Mouse (Mus musculus) urinary bladder, postnatal 14 days (tissue): ENCODE data around the gene Cct2.
"Not testable (repeated sequence)": the region's sequence is repeated elsewhere in the genome, so short reads cannot be mapped to it uniquely, and the experiment has no call there.

ENCODE experiments used
- DNase-seq: peaks from one replicate; pipeline ENCODE4 v3.0.0; 2021; ENCODE audit warnings: low spot score

Gene Cct2

GRCm38 (mm10) chr10:117055668-117056067 lies 7.9 kb downstream of the Cct2 start:
- DNase-seq = no peak

DNA sequence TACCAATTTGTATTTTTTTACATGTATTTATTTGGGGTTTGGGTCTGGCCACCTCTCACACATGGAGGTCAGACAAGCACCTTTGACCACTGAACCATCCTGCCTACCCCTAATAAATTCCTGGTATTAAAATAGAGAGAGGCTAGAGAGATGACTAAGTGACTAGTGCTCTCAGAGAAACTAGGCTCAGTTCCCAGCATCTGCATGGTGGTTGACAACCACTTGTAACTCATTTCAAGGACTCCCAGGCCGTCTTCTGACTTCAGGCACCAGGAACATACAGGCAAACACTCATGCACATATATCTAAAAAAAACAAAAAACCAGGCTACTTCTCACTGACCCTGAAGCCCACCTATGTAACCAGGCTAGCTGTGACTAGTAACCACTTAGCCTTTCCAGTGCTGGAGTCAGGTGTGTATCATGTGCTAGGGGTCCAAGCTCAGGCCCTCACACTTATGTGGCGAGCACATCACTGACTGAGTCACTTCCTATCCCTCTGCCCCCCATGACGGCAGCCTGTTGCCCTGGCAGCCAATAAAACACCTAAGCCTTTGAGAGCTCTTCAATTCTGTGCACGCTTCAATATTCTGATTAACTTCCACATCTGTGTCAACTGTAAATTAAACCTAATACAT lies 13.5 kb downstream of the Cct2 start:
- DNase-seq = no peak

DNA sequence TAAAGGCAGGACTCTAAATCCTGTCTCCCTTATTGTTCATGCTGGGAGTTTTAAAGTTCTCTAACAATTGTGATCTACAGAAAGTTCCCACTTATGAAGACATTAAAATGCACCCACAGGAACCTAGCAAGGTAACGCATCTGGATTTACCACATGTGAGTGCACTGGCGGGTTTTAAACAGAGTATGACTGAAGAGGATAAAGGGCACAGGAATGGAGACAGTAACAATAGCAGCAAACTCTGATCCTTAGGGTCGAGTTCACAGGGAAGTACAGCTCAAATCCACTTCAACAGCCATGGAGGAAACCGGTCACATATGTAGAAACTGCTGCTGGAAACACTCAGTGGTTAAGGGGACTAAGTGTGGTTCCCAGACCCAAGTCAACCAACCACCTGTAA lies 14.4 kb downstream of the Cct2 start:
- DNase-seq = no peak

DNA sequence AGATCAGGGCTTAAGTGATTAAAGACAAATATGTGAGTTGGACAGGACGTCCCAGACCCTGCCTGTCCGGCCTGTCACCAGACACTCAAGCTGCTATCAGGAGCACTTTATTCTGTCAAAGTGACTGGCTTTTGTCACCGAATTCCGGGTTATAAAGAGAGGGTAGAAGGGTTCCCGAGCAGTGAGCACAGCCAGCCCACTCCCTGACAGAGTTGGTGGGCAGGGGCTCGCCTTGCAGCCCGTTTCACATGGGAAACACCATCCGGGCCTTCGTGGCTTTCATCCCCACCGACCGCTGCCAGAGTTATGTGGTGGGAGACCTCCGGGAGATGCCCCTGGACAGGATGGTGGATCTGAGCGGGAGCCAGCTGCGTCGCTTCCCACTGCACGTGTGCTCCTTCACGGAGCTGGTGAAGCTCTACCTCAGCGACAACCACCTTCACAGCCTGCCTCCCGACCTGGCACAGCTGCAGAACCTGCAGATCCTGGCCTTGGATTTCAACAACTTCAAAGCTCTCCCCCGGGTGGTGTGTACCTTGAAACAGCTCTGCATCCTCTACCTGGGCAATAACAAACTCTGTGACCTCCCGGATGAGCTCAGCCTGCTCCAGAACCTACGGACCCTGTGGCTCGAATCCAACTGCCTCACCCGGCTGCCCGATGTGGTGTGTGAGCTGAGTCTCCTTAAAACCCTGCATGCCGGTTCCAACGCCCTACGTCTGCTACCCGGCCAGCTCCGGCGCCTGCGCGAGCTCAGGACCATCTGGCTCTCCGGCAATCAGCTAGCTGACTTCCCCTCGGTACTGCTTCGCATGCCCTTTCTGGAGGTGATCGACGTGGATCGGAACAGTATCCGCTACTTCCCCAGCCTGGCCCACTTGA lies 18.2 kb downstream of the Cct2 start, which contains the start of gene Lrrc10:
Lrrc10 (plus strand) TSS at position 167 of the 882 bp plus-strand sequence.
- no peak for DNase-seq

GRCm38 (mm10) chr10:117043497-117044166 lies 20.0 kb downstream of the Cct2 start:
- not testable (repeated sequence) for DNase-seq

- no peak for DNase-seq
Measured at GRCm38 (mm10) chr10:117042295-117042694, 21.3 kb downstream of the Cct2 start.

DNA sequence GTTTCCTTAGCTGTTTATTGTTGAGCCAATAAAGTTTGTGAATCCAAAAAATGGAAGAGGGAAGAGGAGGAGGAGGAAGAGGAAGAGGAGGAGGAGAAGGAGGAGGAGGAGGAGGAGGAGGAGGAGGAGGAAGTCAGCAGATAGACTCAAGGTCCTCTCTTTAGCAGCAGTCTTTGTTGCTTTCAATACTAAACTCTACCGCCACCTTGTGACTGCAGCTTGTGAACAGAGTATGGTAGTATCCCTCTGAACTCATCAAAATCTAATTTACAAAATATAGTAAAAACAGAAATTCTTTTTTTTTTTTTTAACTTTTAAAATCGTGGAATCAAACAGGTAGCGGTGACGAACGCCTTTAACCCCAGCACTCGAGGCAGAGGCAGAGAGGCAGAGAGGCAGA lies 23.3 kb downstream of the Cct2 start:
- DNase-seq = no peak

GRCm38 (mm10) chr10:117033785-117034184 lies 29.8 kb downstream of the Cct2 start:
- peak; percentile 91 for DNase-seq

DNA sequence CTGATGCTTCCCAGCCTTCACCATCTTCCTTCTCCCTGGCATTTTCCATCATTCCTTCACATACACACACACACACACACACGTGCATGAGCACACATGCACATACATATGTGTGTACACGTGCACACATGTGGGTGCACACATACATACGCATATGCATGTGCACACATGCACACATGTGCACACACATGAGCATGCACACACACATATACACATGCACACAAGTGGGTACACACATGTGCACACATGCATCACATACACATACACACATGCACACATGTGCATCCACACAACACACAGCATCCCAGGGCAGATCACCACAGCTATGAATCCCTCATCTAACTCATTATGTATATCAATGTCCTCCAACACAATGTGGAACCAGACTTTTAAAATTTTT lies 32.5 kb downstream of the Cct2 start:
- DNase-seq = no peak

DNA sequence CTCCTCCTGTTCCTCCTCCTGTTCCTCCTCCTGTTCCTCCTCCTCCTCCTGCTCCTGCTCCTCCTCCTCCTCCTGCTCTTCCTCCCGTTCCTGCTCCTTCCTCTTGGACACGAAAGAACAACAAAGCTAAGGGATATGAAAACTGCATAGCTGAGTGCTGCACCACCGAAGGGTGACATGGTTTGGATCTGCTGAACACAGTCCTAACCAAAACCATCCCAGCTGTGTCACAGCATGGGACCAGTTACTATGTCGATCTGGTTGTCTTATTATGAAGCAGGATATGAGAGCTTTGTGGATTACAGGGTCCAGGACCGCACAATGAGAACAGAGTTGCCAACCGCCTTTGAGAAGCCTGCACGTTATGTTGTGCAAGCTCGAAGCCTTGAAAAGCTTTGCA lies 37.4 kb downstream of the Cct2 start:
- no peak for DNase-seq

GRCm38 (mm10) chr10:117025776-117026175 lies 37.8 kb downstream of the Cct2 start:
- DNase-seq = not testable (repeated sequence)

GRCm38 (mm10) chr10:117023693-117024092 lies 39.9 kb downstream of the Cct2 start:
- DNase-seq = no peak

DNA sequence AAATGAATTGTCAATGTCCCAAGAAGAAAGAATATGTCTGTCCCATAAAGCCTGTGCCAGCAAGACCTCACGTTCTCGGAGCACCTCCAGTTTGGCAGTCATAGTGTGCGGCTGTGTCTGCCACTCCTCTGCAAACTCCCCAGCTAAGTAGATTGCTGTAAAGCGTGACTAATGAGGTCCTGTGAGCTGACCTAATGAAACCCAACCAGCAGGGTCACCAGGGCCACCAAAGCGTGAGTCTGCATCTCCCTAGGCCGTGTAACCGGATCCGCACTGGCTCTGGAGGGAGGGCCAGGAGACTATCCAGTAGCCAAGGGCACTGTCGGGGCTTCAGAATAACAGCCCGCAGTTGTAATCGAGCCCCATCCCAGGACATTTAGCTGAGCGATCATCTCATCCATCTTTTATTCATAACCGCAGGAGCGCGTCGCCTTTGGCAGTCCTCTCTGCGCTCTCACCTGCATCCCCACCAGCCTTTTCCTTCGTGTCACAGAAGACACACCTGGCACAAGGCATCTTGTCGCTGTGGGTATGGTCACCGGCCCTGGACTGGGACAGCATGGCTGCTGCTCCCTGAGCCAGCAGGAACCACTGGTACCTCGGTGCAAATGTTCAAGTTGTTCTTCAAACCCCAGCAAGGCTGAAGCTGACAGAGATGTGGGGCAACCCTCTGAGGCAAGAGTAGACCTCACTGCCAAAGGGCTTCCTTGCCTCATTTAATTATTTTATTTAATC lies 42.4 kb downstream of the Cct2 start:
- DNase-seq = peak; percentile 25

GRCm38 (mm10) chr10:117018281-117018840 lies 45.3 kb downstream of the Cct2 start:
- DNase-seq = no peak

DNA sequence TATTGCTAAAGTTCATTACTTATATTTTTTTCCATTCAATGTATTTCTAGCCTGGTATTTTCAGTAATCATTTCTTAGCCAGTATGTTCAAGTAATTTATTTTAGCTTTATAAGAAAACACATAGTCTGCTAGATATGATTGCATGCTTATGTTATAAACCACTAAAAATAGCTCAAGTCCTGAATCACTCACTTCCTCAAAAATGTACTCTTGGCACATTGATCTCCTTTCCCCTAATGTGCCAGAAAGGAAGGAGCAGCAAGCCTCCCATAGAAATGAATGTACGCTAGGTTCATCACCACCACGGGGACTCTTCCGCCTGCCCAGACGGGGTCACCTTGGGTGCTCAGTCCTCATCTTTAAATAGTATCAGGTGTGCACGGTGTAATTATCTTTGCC lies 49.0 kb downstream of the Cct2 start:
- DNase-seq = no peak

- DNase-seq = no peak
Measured at GRCm38 (mm10) chr10:117013689-117014390, 49.8 kb downstream of the Cct2 start.

DNA sequence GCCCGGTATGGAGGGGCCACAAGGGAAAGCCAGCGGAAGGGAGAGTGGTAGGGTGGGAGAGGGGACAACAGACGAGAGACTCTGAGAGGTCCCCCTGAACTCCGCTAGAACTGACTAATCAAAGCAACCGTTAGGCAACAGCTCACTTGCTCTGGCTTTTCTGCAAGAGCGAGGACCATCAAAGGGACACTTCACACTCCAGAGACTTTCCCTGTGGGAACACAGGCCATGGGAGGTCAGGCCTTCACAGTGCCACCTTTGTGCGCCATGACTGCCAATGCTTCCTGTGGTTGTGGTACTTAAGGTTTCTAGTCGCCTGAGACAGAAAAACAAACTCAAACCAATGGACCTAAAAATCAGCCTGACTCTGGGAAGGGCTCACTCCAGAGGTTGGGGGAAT lies 52.6 kb downstream of the Cct2 start:
- DNase-seq = no peak

DNA sequence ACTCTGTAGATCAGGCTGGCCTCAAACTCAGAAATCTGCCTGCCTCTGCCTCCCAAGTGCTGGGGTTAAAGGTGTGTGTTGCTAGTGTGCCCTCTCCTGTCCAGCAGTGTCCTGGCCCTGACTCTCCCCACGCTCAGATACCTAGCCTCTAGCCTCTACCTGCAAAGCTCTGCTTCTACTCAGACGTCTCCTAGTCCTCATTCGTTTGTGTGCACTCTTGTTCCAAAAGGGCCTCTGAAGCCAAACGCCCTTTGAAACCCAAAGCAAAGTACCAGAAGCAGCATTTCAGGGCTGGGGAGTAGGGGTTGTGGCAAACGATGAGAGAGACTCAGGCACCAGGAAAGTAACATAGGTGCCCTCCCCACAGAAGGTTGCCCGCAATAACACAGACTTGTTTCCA lies 53.9 kb downstream of the Cct2 start:
- no peak for DNase-seq

- no peak for DNase-seq
Measured at GRCm38 (mm10) chr10:117005707-117006464, 57.7 kb downstream of the Cct2 start.

DNA sequence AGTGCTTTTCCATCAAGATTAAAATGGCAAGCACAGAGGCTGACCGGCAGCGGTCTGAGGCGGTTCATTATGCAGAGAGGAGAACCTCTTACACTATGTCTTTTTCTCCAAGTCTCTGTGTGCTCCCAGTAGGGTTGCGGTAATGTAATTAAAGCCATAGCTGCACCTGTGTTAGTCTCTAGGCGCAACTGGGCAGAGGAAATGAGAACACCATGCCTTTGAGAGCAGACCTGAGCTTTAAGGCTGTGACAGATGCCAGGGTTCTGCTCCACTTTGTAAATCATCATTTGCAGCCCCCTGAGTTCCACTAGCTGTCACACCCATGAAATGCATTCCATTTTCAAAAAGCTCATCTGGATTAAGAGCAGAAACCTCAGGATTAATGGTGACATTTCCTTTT lies 58.9 kb downstream of the Cct2 start:
- DNase-seq = no peak
